Mouse (Mus musculus): ENCODE measurements at regions not wholly inside any gene's neighbourhood (a gene's known extent, or its start where the extent isn't known, plus 50 kb on each side); places are given as distances from the start of the nearest gene placed in this dataset.

DNA sequence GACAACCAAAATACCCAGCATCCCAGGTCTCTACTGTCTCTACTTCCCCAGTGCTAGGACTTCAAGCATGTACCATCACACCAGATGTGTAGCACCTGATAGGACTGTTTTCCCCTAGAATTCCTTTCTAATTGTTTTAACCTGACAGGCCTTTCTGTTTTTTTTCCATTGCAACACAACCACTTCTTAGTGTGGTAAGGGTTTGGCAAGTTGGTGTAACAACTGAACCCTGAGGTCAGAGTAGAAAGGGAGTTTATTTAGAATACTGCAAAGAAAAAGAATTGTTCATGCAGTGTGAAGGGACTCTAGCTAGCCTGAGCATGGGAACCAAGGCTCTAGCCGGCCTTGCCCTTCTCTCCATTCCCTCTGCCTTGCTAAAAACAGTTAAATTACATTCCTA lies 226.1 kb downstream of the Mreg start:
- Histone ChIP-seq H3K9ac (no peak overlapping the region), H3K27ac (no peak overlapping the region), H3K36me3 (no peaks in the 10 kb centered on the region), H3K27me3 (replicated peaks) (no peaks in the 10 kb centered on the region), H3K4me2 (replicated peaks) (no peak overlapping the region), H3K4me1 (no peaks in the 10 kb centered on the region), H3K4me3 (no peak overlapping the region), H3K9me3 (no peaks in the 10 kb centered on the region)
- ATAC-seq (ENCODE audit: low FRiP score, low read depth): no peak
- whole genome bisulfite sequencing: 66% methylated on average over 1 of the region's 1 CpGs

DNA sequence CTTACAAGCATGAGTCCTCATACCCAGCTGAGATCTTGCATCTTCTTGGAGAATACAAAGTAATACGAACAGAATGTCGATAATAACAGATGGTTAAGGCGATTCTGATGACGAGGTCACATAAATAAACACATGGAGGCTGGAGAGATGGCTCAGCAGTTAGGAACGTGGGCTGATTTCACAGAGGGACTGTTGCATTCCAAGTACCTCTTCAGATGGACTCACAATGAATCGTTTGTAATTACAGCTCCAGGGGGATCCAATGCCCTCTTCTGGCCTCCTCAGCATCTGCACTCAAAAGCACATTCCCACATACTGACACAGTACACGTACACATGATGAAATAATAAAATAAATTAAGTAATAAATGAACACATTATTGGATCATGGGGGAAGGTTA lies 228.3 kb downstream of the Mreg start:
- Histone ChIP-seq H3K4me3 (no peak overlapping the region), H3K36me3 (no peaks in the 10 kb centered on the region), H3K4me2 (replicated peaks) (no peak overlapping the region), H3K9ac (no peak overlapping the region), H3K9me3 (no peaks in the 10 kb centered on the region), H3K27ac (no peak overlapping the region), H3K27me3 (replicated peaks) (no peaks in the 10 kb centered on the region), H3K4me1 (no peaks in the 10 kb centered on the region)
- WGBS: 86% methylated on average over 7 of the region's 7 CpGs
- ATAC-seq (ENCODE audit: low FRiP score, low read depth): no peak

DNA sequence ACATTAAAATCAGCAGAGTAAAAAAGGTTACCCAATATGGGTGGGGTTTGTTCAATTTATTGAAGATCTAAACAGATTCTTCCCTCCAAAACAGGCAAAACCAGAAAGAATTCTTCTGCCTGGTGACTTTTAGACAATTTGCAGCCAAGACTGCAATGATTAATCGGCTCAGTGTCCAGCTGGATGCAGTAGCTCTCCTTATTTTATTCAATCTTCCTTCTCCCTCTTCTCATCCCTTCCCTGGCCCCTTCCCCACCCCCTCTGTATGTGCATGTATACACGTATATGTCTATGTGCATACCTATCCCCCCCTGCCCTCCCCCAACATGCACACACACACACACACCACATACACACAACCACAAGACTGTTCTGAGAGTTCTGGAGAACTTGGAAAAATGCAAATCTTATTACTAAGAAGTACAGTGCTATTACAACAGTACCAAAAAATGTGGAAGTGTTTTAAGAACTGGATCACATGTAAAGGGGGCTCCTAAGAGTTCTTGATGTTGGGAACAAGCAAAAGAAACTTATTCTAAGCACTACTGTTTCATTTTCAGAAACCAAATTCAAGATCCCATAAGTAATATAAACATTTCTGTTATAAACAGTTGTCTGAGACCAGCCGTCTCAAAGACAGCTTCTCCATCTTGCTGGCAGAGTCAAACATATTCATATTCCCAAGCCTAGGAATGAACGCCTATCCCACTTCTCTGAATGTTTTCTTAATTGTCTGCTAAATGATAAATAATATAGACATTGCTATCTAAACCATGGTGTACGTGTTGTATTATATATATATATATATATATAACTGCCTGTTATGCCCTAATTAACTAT lies 229.5 kb downstream of the Mreg start:
- ATAC-seq (ENCODE audit: low FRiP score, low read depth): no peak
- 80% methylated on average over 5 of the region's 5 CpGs for WGBS
- H3K27ac ChIP-seq: no peak overlapping the region

DNA sequence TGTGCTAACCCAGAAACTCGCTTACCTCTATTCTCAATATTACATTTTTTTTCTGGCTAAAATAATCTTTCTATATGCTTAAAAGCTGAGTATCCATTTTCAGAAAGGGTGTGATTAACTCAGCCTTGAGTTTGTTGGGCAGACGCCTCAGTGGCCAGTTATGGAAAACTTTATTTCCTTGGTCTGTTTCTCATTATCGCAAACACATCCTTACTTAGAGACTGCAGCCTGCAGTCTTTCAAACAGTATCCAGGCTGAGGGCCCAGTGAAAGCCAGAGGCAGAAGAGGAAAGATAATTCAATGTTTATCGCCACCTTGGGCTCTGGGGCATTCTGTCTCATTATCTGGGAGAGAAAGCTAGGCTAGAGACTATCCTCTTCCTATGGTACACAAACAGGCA lies 231.5 kb downstream of the Mreg start:
- H3K9ac ChIP-seq: no peak overlapping the region
- no peak for ATAC-seq (ENCODE audit: low FRiP score, low read depth)
- H3K9me3 ChIP-seq: no peaks in the 10 kb centered on the region
- no peak overlapping the region for H3K4me2 ChIP-seq (replicated peaks)
- no peak overlapping the region for H3K4me3 ChIP-seq
- 87% methylated on average over 4 of the region's 4 CpGs for WGBS
- no peaks in the 10 kb centered on the region for H3K36me3 ChIP-seq
- H3K27ac ChIP-seq: no peak overlapping the region
- no peaks in the 10 kb centered on the region for H3K27me3 ChIP-seq (replicated peaks)
- H3K4me1 ChIP-seq: no peaks in the 10 kb centered on the region

More for the DNA sequence above, 229.5 kb downstream of the Mreg start:
- H3K4me2 ChIP-seq (replicated peaks): no peak overlapping the region
- H3K27me3 ChIP-seq (replicated peaks): no peaks in the 10 kb centered on the region
- no peaks in the 10 kb centered on the region for H3K9me3 ChIP-seq
- no peaks in the 10 kb centered on the region for H3K4me1 ChIP-seq
- no peaks in the 10 kb centered on the region for H3K36me3 ChIP-seq
- H3K4me3 ChIP-seq: no peak overlapping the region
- no peak overlapping the region for H3K9ac ChIP-seq

DNA sequence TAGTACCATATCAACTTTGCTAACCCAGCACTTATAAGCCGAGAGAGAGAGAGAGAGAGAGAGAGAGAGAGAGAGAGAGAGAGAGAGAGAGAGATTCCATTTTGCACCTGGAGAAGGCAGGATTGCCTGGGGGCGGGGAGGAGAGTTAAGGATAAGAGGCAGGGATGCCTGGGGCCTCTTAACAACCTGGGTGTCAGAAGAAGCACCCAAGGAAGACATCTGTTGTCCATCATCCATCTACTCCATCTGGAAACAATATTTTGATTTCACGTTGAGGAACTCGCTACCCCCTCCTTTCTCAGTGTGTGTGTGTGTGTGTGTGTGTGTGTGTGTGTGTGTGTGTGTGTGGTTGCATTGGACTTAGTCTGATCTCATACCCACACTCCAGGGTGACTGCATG lies 232.8 kb downstream of the Mreg start:
- no peak overlapping the region for H3K27ac ChIP-seq
- no peaks in the 10 kb centered on the region for H3K9me3 ChIP-seq
- H3K27me3 ChIP-seq (replicated peaks): no peaks in the 10 kb centered on the region
- WGBS: 81% methylated on average over 4 of the region's 4 CpGs
- H3K9ac ChIP-seq: no peak overlapping the region
- H3K4me3 ChIP-seq: no peak overlapping the region
- no peak for ATAC-seq (ENCODE audit: low FRiP score, low read depth)
- H3K4me1 ChIP-seq: no peaks in the 10 kb centered on the region
- no peak overlapping the region for H3K4me2 ChIP-seq (replicated peaks)
- no peaks in the 10 kb centered on the region for H3K36me3 ChIP-seq

DNA sequence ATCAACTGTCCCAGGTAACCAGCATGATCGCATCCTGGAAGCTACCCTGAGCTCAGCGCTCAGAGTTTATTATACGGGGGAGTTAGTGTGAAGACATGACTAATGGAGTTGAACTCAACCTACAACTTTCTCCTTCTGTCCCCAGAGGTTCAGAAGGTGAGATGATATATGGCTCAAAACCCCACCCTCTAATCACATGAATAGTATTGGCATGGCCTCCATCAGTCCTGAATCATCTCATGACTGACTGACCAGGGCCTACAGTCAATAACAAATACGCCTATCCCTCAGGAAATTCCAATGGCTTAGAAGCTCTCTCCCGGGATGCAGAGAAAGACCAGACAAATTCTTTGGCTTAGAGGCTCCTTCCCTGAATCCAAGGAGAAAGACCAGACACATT lies 234.7 kb downstream of the Mreg start:
- H3K27me3 ChIP-seq (replicated peaks): no peaks in the 10 kb centered on the region
- no peak overlapping the region for H3K4me3 ChIP-seq
- H3K4me2 ChIP-seq (replicated peaks): no peak overlapping the region
- H3K9me3 ChIP-seq: no peaks in the 10 kb centered on the region
- no peak overlapping the region for H3K9ac ChIP-seq
- 93% methylated on average over 5 of the region's 5 CpGs for WGBS
- no peak overlapping the region for H3K27ac ChIP-seq
- ATAC-seq (ENCODE audit: low FRiP score, low read depth): no peak
- no peaks in the 10 kb centered on the region for H3K36me3 ChIP-seq
- H3K4me1 ChIP-seq: no peaks in the 10 kb centered on the region

DNA sequence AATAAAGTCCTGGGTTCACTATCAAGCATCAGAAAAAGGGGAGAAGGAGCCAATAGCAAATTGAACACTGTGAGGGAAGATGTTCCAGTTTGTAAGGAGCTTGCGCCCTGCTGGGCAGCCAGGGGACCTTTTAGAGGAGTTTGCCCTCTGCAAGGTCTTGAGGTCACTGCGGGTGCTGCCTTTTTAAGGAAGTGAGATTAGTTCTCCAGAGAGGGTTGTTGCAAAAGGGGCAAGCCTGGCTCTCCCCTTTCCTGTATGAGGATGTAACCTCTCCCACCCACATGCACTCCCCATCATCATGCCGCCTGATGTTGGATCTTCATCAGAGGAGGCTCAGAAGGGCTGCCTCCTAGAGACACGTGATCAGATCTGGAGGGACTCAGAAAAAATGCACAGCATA lies 237.4 kb downstream of the Mreg start:
- no peak for ATAC-seq (ENCODE audit: low FRiP score, low read depth)
- no peaks in the 10 kb centered on the region for H3K27me3 ChIP-seq (replicated peaks)
- 77% methylated on average over 4 of the region's 4 CpGs for WGBS
- no peak overlapping the region for H3K27ac ChIP-seq
- no peak overlapping the region for H3K9ac ChIP-seq
- H3K9me3 ChIP-seq: no peaks in the 10 kb centered on the region
- no peak overlapping the region for H3K4me2 ChIP-seq (replicated peaks)
- no peak overlapping the region for H3K4me3 ChIP-seq
- H3K4me1 ChIP-seq: no peaks in the 10 kb centered on the region
- H3K36me3 ChIP-seq: no peaks in the 10 kb centered on the region

DNA sequence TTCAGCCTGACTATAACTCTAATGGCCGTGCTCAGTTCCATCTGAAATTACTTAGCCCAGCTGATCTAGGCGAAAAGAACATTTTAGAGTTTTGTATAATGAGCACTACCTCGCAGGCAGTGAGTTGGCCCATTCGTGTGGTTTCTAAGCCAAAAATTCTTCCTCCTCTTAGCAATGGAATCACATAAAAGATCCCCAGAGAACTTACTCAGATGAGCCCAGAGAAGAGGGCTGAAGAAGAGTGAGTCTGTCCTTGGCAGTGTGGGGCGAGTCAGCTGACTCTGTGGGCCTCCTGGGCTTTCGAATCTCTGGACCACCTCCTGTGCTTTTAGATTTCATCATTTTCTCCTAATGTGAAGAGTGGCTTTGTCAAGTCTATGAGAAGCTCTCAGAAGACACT lies 240.2 kb downstream of the Mreg start:
- Histone ChIP-seq H3K4me1 (no peaks in the 10 kb centered on the region), H3K9ac (no peak overlapping the region), H3K36me3 (no peaks in the 10 kb centered on the region), H3K4me2 (replicated peaks) (no peak overlapping the region), H3K27ac (no peak overlapping the region), H3K4me3 (no peak overlapping the region), H3K9me3 (no peaks in the 10 kb centered on the region), H3K27me3 (replicated peaks) (no peaks in the 10 kb centered on the region)
- WGBS: 85% methylated on average over 6 of the region's 6 CpGs
- ATAC-seq (ENCODE audit: low FRiP score, low read depth): no peak

DNA sequence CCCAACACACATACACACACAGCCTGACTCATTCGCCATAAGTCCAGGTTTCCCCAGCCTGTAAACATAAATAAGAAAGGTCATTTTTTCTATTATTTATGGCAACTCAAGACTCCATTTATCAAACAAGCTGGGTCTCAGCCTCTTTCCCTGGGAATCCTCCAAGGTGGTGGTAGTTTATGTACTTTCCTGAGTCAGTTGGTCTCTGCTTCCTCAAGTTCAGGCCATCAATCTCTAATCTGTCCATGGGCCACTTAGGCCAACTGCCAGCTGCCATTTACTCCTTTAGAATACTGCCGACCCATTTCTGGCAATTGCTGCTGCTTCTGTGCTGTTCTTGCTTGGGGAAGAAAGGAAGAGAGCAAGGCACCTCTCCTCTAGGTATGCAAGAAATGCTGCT lies 241.3 kb downstream of the Mreg start:
- no peak overlapping the region for H3K4me2 ChIP-seq (replicated peaks)
- 86% methylated on average over 2 of the region's 2 CpGs for WGBS
- H3K4me3 ChIP-seq: no peak overlapping the region
- no peak overlapping the region for H3K9ac ChIP-seq
- ATAC-seq (ENCODE audit: low FRiP score, low read depth): no peak
- no peaks in the 10 kb centered on the region for H3K36me3 ChIP-seq
- no peaks in the 10 kb centered on the region for H3K4me1 ChIP-seq
- H3K27me3 ChIP-seq (replicated peaks): no peaks in the 10 kb centered on the region
- no peak overlapping the region for H3K27ac ChIP-seq
- no peaks in the 10 kb centered on the region for H3K9me3 ChIP-seq

DNA sequence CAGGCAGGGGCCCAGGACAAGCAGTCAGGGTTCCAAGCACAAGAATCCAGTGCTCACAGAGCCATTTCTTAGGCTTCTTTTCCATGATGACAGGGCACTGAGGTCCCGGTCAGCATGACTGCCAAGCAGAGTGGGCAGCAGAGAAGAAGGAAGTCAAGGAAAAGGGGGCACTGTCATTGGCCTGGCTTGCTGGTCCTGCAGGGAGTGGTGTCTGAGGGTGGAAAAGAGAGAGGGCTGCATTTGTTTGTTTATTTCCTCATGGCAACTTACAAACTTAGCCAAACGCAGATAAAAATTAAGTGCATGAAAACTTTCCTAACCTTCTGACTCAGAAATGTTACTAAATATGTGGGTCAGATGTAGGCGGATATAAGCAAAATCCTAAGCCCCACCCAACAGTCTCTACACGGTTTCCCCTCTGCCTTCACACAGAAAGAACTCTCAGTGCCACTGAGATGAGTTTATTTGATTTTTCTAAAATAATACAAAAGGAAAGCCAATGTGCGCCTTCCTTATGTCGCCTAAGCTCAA lies 244.5 kb downstream of the Mreg start:
- no peak overlapping the region for H3K27ac ChIP-seq
- H3K4me1 ChIP-seq: no peaks in the 10 kb centered on the region
- no peaks in the 10 kb centered on the region for H3K9me3 ChIP-seq
- ATAC-seq (ENCODE audit: low FRiP score, low read depth): no peak
- H3K4me3 ChIP-seq: no peak overlapping the region
- H3K9ac ChIP-seq: no peak overlapping the region
- H3K4me2 ChIP-seq (replicated peaks): no peak overlapping the region
- H3K36me3 ChIP-seq: no peaks in the 10 kb centered on the region
- WGBS: 93% methylated on average over 6 of the region's 6 CpGs
- no peaks in the 10 kb centered on the region for H3K27me3 ChIP-seq (replicated peaks)

DNA sequence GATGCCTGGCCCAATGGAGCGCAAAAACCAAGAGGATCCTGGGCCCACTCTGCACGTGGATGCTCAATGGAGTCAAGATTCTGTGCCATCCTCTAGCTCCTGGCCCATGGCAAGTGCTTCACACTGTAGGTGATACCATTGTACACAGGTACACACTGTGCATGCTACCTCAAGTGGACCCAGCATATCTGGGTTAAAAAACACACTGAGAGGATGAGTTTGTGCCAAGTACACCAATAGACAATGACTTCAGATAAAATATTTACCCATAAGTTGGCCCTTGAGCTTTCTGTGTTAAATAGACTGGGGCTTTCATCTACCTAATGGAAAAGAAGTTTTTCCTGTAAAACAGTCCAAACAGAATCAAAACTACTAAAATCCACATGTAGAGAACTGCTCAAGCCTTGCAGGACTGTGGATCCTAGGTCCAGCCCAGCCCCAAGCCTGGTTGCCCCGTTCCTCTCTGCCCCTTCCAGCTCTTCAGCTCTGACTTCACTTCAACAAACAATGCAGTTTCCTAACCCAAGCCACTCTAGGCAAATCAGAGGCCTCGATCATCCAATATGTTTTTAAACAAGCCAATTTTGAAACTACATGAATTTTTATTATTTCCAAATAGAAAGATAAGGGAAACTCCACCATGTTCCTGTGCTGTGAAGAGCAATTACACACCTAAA lies 247.5 kb downstream of the Mreg start:
- no peak overlapping the region for H3K27ac ChIP-seq
- H3K4me1 ChIP-seq: no peaks in the 10 kb centered on the region
- H3K9me3 ChIP-seq: no peaks in the 10 kb centered on the region
- WGBS: 91% methylated on average over 4 of the region's 4 CpGs
- H3K4me2 ChIP-seq (replicated peaks): no peak overlapping the region
- no peak overlapping the region for H3K4me3 ChIP-seq
- H3K36me3 ChIP-seq: no peaks in the 10 kb centered on the region
- no peak for ATAC-seq (ENCODE audit: low FRiP score, low read depth)
- H3K27me3 ChIP-seq (replicated peaks): no peaks in the 10 kb centered on the region
- H3K9ac ChIP-seq: no peak overlapping the region

DNA sequence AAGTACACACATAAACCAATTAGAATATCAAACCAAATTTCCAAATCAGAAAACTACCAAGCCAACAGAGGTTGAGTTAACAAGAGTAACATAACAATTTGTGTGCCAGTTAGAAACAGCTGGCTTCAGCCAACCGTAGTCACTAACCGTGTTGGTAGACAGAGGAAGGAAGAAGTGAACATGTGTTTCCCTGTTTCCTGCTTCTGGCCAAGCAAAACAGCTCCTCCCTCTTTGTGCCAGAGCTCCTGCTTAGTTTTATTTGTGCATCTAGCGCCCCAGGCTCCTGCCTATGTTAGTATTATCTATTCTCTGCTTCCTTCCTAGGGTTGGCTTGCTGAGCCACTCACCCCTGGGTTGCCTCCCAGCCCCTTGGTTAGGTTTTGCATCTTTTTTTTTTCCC lies 255.2 kb downstream of the Mreg start:
- Histone ChIP-seq H3K36me3 (no peaks in the 10 kb centered on the region), H3K4me2 (replicated peaks) (no peak overlapping the region), H3K27ac (no peak overlapping the region), H3K4me1 (no peaks in the 10 kb centered on the region), H3K9me3 (no peaks in the 10 kb centered on the region), H3K4me3 (no peak overlapping the region), H3K9ac (no peak overlapping the region), H3K27me3 (replicated peaks) (no peaks in the 10 kb centered on the region)
- no peak for ATAC-seq (ENCODE audit: low FRiP score, low read depth)
- WGBS: 75% methylated on average over 3 of the region's 3 CpGs

DNA sequence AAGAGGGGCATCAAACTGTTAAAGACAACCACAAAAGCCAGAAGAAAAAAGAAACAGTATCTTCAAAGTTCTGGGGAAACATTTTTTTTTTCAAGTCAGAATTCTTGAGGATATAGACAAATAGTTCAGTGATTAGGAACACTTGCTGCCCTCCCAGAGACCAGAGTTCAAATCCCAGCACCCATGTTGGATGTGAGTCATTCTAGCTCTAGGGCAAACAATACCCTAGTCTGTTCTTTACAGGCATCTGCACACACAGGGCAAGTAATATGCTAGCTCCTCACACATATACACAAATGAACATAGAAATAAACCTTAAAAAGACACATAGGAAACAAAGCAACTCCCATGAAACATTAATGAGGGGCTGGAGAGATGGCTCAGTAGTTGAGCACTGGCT lies 256.8 kb downstream of the Mreg start:
- Histone ChIP-seq H3K9ac (no peak overlapping the region), H3K4me3 (no peak overlapping the region), H3K27ac (no peak overlapping the region), H3K27me3 (replicated peaks) (no peaks in the 10 kb centered on the region), H3K9me3 (no peaks in the 10 kb centered on the region), H3K4me2 (replicated peaks) (no peak overlapping the region), H3K36me3 (no peaks in the 10 kb centered on the region), H3K4me1 (no peaks in the 10 kb centered on the region)
- no peak for ATAC-seq (ENCODE audit: low FRiP score, low read depth)

Measured in neural tube, embryonic 12.5 days (tissue).